Mouse (Mus musculus) ovary, adult 18-20 months (tissue): ENCODE data around the gene Nfix.

Experiments used
- DNase-seq: peaks from one replicate; pipeline ENCODE4 v3.0.0; 2022; ENCODE audit warnings: low spot score, mixed read lengths

Nfix gene

GRCm38 (mm10) chr8:84781686-84782505 is 18.2 kb downstream of the Nfix start:
- DNase-seq = no peak

- DNase-seq = no peak
Measured at GRCm38 (mm10) chr8:84780949-84781680, 19.0 kb downstream of the Nfix start.

GRCm38 (mm10) chr8:84780225-84780555 is 20.0 kb downstream of the Nfix start:
- DNase-seq = no peak

- no peak for DNase-seq
Measured at GRCm38 (mm10) chr8:84779519-84780224, 20.5 kb downstream of the Nfix start.

- DNase-seq = no peak
Measured at GRCm38 (mm10) chr8:84778638-84779380, 21.3 kb downstream of the Nfix start.

DNA sequence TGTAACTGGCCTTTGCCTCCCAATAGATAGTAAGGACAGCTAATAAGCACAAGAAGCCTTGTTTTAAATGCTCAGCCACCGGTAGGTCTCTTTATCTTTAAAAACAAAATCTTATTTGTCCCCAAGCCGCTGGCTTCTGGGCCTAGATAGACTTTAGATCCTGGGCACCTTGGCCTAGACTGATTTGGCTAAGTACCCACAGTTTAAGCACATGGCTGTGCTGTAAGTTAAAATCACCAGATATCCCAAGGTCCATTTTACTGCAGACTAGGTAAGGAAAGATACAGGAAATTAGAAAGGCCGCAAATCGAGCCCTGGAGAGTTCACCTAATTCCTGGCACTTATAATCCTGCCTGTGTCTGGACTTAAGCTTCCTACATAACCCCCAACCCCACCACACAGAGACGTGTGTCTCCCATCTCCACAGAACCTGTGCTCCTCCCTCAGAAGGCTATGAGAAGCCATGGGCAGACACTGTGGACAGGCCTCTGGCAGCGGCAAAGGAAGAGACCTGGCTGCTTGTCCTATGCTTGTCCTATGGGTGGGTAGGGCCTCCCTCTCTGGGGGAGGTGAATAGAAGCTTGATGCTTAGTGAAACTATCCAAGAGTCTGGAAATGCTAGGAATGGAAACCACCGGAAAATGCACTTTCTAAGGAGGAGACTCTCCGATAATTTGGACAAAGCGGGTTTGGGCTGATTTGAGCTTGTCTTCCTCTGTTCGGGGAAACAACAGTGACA is 22.1 kb downstream of the Nfix start:
- DNase-seq = no peak

DNA sequence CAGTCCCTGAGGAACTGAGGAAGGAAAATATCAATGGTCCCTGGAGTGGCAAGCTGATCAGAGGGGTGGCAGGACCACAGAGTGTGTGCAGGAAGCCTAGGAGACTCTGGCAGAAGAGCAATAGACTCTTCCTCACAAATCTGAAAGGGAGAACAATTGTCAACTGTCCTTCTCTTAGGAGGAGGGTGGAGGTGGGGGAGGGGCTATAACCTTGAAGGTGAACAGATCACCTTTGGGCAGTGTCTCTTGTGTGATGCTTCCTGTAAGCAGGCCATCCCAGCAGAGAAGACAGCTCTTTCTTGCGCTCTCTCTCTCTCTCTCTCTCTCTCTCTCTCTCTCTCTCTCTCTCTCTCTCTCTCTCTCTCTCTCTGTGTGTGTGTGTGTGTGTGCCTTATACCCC is 23.6 kb downstream of the Nfix start:
- no peak for DNase-seq

- DNase-seq = no peak
Measured at GRCm38 (mm10) chr8:84775621-84776113, 24.5 kb downstream of the Nfix start.

GRCm38 (mm10) chr8:84775105-84775591 is 25.0 kb downstream of the Nfix start:
- DNase-seq = no peak

GRCm38 (mm10) chr8:84774473-84774911 is 25.7 kb downstream of the Nfix start:
- DNase-seq = peak; percentile 67

GRCm38 (mm10) chr8:84773833-84774232 is 26.3 kb downstream of the Nfix start:
- peak; percentile 81 for DNase-seq

GRCm38 (mm10) chr8:84773304-84773703 is 26.8 kb downstream of the Nfix start:
- DNase-seq = no peak

GRCm38 (mm10) chr8:84772628-84773027 is 27.5 kb downstream of the Nfix start:
- DNase-seq = no peak

DNA sequence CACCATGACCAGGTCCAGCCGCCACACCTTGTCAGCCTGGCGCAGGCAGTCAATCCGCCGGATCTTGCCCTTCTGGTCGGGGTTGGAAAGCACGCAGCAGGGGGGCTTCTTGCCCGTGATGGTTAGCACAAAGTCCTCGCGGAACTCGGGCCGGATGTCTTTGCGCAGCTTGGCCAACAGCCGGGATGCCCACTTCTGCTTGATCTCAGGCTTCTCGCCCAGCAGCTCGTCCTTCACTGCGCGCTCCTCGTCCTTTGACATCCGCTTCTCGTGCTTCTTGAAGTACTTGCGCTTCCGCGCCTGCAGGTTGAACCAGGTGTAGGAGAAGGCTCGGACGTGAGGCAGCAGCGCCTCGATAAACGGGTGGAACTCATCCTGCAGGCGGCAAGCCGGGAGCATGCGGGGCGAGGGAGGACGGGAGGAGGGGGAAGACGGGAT is 28.2 kb downstream of the Nfix start:
- no peak for DNase-seq

- DNase-seq = no peak
Measured at GRCm38 (mm10) chr8:84771000-84771687, 29.0 kb downstream of the Nfix start.

DNA sequence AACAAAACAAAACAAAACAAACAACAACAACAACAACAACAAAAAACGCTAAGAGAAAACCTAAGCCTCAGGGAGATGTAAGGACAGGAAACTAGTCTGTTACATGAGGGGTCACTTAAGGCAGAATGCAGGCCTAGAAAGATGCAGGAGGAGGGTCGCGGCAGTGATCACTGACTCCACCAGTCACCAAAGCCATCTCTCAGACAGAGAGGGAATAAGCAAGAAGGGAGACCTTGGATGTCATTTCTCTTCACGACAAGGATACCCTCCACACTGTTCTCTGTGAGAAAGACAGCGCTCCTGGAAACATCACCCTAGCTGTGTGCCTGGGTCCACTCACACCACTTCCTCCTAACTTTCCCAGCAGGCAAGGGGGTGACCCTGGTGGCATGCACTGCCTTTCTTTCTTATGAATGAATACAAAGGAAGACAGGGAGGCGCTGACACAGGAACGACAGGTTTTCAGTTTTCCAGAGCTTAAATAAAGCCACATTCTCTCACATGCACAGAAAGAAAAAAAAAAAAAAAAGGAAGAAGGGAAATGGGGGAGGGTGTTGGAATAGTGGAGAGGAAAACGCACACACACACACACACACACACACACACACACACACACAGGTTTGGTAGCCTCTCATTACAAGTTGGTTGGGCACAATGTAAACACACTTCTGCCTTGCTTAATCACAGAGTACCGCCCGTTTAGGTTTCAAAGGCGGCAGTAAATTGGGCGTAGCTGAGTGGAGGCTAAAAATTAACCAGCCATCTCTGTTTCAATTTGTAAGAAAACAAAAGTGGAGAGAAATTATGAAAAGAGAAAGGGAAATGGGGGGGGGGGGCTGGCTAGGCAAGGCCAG is 29.8 kb downstream of the Nfix start:
- no peak for DNase-seq

DNA sequence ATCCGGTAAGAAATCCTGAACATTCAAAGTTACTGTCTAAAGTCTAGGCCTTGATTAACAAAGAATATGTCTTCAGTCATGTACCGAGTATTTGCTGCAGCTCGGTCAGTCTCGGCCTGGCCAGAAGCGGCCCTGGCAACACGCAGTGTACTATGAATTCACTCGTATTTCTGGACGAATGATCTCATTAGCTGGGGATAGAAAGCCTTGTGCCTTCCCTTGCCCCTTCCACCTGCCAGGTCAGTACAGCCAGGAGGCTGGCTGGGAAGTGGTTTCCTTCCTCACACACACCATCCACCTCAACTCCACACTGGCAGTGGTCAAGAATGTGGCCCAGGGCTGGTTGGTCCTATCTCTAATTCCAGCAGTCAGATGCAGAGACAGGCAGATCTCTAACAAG is 30.8 kb downstream of the Nfix start:
- no peak for DNase-seq

DNA sequence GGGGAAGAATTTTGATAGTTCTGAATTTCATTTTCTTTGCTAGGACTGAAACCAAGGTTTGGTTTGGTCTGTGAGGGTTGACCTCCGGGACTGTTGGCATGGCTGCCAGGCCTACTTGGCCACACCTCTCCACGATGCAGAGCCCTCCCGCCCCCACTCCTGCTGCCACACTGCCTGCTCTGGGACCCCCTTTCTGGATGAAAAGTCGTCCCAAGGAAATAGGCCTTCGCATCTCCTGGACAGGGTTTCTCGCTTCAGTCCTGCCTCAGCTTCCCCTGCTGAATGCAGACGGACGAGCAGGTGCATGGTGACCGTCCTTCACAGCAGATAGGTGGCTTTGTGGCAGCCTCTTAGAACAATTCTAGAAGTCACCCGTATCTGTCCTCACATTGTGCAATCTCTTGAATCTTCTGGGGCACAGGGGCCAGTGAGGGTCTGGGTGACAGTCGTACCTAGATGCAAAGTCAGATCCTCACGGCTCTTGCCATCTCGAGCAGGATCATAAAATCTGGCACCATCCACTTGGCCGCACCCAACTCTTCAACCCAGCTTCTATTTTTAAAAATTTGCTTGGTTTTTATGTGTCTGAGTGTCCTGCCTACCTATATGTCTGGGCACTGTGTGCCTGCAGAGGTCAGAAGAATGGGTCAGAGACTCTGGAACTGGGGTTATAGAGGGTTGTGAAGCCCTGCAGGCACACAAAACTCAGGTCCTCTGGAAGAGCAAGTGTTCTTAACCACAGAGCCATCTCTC is 31.6 kb downstream of the Nfix start:
- no peak for DNase-seq

- DNase-seq = no peak
Measured at GRCm38 (mm10) chr8:84767221-84767620, 32.9 kb downstream of the Nfix start.
